Mouse (Mus musculus) brain, embryonic 14.5 days (tissue): ENCODE results near the gene Cltrn.

Experiments
- CTCF ChIP-seq: fragments of 200-500 bp; IDR thresholded peaks from 2 replicates; pipeline ENCODE4 v1.5.1; 2012; ENCODE audit warnings: inconsistent platforms, mild to moderate bottlenecking, moderate library complexity, borderline replicate concordance; ENCODE audit not compliant: insufficient read depth, insufficient read length; ENCODE audit errors: extremely low read depth
- POLR2A ChIP-seq: fragments of 200-500 bp; IDR thresholded peaks from 2 replicates; pipeline ENCODE4 v1.6.1; 2012; ENCODE audit warnings: mild to moderate bottlenecking, inconsistent platforms, borderline replicate concordance; ENCODE audit not compliant: poor library complexity, insufficient read depth, insufficient read length, severe bottlenecking; ENCODE audit errors: extremely low read depth

DNA sequence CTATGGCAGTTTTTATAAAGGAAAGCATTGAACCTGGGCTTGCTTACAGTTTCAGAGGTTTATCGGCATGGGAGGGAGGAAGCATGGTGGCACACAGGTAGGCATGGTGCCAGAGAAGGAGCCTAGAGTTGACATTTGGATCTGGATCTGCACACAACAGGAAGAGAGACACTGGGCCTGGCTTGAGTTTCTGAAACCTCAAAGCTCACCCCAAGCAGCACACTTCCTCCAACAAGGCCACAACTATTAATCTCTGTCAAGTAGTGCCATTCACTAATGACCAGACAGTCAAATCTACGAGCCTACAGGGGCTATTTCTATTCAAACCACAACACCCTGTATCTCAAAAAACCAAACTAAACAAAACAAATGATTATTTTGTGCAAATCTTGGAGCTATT lies 41.9 kb upstream of the Cltrn start:
- TF ChIP-seq CTCF (no peak), POLR2A (no peak)
